Mouse (Mus musculus) hematopoietic multipotent progenitor cell, adult 10-12 weeks (in vitro differentiated cells): ENCODE data around the gene Cherp. TPM values are rescaled to one million over a fixed set of nuclear protein-coding genes. Genes with fewer than 3 reads are reported as not detected.

ENCODE experiments used
- polyA plus RNA-seq: library from polyadenylated mRNA; stranded (reverse); fragments of >175 nt; gene quantifications from 2 replicates; pipeline ENCODE4 v1.2.3, GENCODE M21; 2012; ENCODE audit warnings: low replicate concordance

Gene Cherp
- 153 and 205 TPM in 2 replicates for polyA plus RNA-seq

GRCm38 (mm10) chr8:72474826-72475546 lies at the start of gene Cherp:
TSS of gene Cherp (minus strand) at chr8:72475226.

DNA sequence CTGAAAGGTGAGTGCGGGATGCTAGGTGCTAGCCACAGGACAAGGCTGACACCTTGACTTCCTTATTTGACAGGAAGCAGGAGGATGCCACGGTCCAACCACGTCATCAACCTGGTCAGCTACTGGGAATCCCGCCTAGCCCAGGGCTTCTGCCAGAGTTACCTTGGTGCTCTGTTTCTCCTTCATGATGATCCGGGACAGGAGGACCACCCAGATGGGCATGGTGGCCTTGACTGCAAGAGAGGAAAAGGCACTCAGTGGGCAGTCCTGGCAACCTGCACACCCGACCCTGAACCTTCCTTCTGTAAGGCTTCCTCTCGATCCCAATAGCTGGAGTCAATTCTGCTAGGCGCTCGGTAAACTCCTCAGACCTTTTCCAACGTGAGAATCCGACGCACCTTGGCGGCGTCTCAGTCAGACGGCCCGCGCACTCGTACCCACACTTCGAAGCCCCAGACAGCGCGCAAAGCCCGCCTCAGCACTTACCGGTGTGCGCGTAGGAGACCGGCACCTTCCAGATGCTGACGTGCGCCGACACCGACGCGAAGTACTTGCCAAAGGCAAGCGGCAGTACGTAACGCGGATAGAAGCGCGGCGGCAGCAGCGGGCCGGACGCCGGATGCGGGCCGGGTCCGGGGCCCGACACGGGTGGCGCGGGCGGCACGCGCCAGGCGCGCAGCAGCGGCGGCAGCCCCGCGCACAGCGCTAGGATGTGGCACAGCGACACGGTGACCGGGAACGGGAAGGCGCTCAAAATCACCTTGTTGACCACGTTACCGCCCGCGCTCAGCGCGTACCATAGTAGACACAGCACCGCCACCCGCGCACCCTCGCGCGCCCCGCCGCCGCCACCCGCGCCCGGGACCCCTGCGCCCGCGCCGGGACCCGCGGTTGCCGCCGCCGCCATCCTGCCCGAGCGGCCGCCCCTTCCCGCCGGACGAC lies 16.9 kb upstream of the Cherp start, which contains the start of gene Slc35e1:
Gene Slc35e1 (minus strand): TSS at position 935 of the 942 bp plus-strand sequence.

DNA sequence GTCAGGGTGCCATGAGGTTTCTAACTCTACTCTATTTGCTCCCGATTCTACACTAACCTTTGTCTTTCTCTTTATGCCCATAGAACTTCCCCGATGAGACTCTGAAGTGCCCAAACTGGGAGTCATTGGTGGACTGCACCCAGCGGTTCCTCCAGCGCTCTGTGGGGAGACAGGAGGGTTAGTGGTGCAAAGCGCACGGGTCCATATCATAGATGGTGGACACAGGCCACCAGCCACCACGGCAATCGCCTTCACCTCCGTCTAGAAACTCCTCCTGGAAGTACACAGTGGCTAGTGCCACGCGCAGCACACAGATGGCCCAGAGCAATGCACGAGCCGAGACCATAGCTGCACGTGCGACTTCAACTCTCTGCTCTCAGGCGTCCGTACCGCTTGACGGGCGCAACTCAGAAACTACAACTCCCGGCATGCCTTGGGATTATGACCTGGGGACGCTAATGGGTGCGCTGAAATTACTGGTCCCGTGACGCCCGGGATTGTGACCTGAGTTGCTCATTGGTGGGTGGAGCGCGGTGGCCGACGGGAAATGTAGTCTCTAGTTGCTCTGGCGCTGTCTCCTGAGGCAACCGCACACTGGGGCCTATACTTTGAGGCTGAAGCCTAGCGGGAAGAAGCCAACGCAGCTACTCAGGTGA lies 31.6 kb downstream of the Cherp start, which contains the start of the genes Calr3 and 1700030K09Rik:
Gene Calr3 (minus strand): TSS at position 533 of the 656 bp plus-strand sequence.
Gene 1700030K09Rik (plus strand): TSS at position 543 of the 656 bp plus-strand sequence.

DNA sequence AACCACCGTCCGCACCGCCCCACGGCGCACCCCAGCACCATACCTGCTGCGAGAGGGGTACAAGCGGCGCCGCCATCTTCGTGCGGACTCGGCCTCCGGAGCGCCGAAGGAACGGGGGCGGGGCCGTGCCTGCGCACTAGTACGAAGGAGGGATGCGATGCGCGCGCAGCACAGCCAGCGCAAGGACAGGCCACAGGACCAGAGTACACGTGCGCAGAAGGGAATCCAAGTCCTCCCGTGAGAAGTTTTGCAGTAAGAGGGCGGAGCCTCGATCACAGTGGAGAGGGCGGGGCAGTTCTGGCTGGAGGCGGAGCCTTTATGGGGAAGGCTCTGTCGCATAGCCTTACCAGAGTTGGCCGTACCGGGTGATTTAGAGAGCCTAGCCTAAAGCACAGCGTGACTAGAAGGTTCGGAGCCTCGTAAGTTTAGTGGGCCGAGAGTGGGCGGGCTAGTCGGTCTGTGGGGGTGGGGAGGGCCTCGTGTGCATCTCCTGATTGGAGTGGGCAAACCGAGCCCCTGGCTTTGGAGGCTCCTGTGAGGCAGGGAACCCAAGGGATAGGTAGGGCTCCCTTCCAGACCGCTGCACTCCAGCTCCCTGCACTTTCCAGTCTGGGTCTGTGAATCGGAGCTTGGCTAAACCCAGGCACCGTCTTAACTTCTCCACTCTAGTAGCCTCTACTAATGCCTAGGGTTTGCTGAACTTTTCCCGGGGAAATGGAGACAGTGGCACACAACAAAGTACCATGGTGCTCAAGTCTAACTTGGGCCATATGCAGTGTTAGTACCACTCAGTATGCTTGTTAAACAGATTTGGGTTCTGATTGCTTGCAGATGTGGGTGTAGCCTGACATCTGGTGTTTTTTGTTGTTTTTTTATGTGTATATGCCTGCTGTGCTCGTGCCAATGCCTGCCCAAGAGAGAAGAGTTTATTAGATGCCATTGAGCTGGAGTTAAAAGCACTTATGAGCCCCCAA lies 53.4 kb downstream of the Cherp start, which contains the start of gene Eps15l1:
Gene Eps15l1 (minus strand): TSS at position 99 of the 974 bp plus-strand sequence.

Other genes with a start within 250 kb of the Cherp start
- gene Ap1m1, start 235.2 kb downstream of the Cherp start, polyA plus RNA-seq: 236 and 295 TPM in 2 replicates
- 27.7 and 49.2 TPM in 2 replicates for gene Gm10282, start 170.0 kb downstream of the Cherp start, polyA plus RNA-seq
- gene Klf2, start 156.2 kb downstream of the Cherp start, polyA plus RNA-seq: 711 and 2,389 TPM in 2 replicates
- gene Eps15l1, start 53.8 kb downstream of the Cherp start, polyA plus RNA-seq: 10.6 and 23.1 TPM in 2 replicates
- not detected in 2 replicates for gene Calr3, start 31.4 kb downstream of the Cherp start, polyA plus RNA-seq
- gene 1700030K09Rik, start 31.3 kb downstream of the Cherp start, polyA plus RNA-seq: 2.7 and 3.9 TPM in 2 replicates
- gene Slc35e1, start 17.4 kb upstream of the Cherp start, polyA plus RNA-seq: 12.6 and 14.4 TPM in 2 replicates
- 22.7 and 52.1 TPM in 2 replicates for gene Med26, start 73.0 kb upstream of the Cherp start, polyA plus RNA-seq
- gene Smim7, start 95.9 kb upstream of the Cherp start, polyA plus RNA-seq: 14.1 and 39.9 TPM in 2 replicates
- 1.3 and 2.3 TPM in 2 replicates for gene Tmem38a, start 96.8 kb upstream of the Cherp start, polyA plus RNA-seq
- 0.11 and 0.16 TPM in 2 replicates for gene Nwd1, start 171.5 kb upstream of the Cherp start, polyA plus RNA-seq
- gene Sin3b, start 248.1 kb upstream of the Cherp start, polyA plus RNA-seq: 52.7 and 78.1 TPM in 2 replicates